Mouse (Mus musculus) adrenal gland, adult 2 months (tissue): ENCODE measurements around the gene Gm5458. TPM values are rescaled to one million over a fixed set of nuclear protein-coding genes. Genes with fewer than 3 reads are reported as not detected.
"Not testable (repeated sequence)": the region's sequence is repeated elsewhere in the genome, so short reads cannot be mapped to it uniquely, and the experiment has no call there.

ENCODE experiments used
- DNase-seq: peaks from one replicate; pipeline ENCODE4 v3.0.0; 2021
- long read RNA-seq: library from polyadenylated mRNA; stranded (forward); transcript quantifications from one replicate; pipeline ENCODE4 v2.0.0, GENCODE M21; 2021
- polyA plus RNA-seq: library from polyadenylated mRNA; depleted of rRNA; stranded (reverse); fragments of >200 nt; gene quantifications from 2 replicates; pipeline ENCODE4 v1.2.3, GENCODE M21; 2012; rRNA removed
- total RNA-seq, 2 experiments: library from RNA; stranded (reverse); gene quantifications; 2 replicates each; pipeline ENCODE4 v1.2.3; 2021

The Gm5458 gene
- total RNA-seq: not detected
- not detected in 2 replicates for polyA plus RNA-seq
- long read RNA-seq: 0 reads

DNA sequence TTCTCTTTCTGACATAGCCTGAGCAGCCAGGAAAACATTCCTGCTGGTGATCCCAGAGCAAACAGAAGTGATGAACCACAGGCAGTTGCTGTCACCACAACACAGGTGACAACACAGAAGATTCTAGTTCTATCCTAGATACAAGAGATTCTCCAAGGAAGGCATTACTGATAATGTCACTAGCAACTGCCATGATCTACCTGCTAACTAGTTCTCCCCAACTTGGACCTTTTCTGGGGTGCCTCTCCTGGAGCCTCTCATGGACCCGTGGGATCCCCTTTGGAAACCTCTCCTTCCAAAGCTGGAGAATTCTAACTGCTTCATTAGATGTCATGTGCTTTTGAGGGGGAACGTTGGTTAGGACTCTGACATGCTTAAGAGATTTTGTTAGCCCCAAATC, at the start of gene Gm5458:
Gene Gm5458 (minus strand): TSS at position 101 of the 400 bp plus-strand sequence.
- DNase-seq: not testable (repeated sequence)

DNA sequence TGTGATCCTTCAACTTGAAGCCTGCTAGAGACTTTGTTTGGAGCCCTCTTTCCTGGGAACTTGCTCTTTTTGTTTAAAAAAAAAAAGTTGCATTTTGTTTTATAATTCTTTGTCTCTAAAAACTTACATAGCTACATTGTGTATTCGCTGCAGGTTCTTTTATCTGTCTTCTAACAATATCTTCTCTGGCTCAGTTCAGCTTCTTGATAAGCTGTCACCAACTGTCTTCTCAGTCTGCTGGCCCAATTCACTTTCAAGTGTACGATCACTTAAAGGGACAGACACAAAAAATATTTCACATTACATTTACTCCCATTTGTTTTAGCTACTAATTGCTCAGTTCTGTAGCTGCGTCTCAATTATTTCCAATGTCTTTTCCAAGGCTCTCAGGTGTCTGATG, 43.9 kb upstream of the Gm5458 start:
- DNase-seq: no peak

DNA sequence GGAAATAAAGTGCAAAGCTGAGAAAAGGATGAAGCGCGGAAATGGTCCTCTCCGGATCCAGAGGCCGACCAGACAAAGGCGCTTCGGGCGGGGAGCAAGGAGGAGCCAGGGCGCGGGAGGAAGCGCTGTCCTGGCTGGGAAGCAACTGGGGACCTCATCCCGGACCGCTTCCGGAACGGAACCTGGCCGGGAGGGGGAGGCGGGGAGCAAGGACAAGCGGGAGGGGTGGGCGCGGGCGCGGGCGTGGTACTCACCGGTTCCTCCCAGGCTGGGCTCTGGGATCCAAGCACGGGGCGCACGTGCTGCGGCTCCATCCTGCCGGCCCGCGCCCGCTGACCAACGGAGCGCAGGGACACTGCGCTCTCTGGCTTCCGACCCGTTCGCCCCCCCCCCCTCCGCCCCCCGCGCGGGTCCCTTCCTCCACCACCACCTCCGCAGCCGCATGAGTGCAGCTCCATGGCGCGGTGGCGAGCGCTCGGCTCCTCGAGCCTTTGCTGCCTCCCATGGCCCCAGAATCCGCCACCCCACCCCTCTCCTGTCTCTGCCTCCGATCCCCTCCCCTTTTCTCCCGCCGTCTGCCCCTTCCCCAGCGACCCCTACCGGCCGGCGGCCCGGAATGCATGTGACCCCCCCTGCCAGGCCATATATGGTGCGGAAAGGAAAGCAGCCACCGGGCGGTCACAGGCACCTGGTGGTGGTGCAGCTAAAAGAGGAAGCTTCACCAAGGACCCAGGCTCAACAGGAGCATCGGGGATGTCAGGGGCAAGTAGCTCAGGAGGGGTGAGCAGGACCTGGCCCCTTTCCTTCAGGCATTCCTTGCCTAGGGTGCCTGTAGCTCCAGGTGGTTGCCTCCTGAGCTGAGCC, 17.3 kb downstream of the Gm5458 start, which contains the start of gene Gm2237:
Gene Gm2237 (minus strand): TSS at position 332 of the 864 bp plus-strand sequence.
- peak; percentile 57 for DNase-seq

DNA sequence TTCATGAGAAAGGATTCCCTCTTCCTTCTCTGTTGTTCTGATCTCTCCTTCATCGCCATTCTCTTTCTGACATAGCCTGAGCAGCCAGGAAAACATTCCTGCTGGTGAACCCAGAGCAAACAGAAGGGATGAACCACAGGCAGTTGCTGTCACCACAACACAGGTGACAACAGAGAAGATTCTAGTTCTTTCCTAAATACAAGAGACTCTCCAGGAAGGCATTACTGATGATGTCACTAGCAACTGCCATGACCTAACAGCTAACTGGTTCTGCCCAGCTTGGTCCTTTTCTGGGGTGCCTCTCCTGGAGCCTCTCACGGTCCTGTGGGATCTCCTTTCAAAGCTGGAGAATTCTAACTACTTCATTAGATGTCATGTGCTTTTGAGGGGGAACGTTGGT, 52.5 kb downstream of the Gm5458 start, which contains the start of gene Gm2244:
Gene Gm2244 (minus strand): TSS at position 101 of the 400 bp plus-strand sequence.
- DNase-seq: not testable (repeated sequence)

Other genes starting within 250 kb of the Gm5458 start
- not detected for gene Gm21738, start 183.7 kb downstream of the Gm5458 start, total RNA-seq
- gene Gm21738, start 183.7 kb downstream of the Gm5458 start, polyA plus RNA-seq: not detected in 2 replicates
- not detected for gene Gm2244, start 52.6 kb downstream of the Gm5458 start, total RNA-seq
- not detected in 2 replicates for gene Gm2244, start 52.6 kb downstream of the Gm5458 start, polyA plus RNA-seq
- under 1 TPM; 0.61 to 0.69 TPM for gene Gm2237, start 17.4 kb downstream of the Gm5458 start, total RNA-seq
- gene Gm2237, start 17.4 kb downstream of the Gm5458 start, polyA plus RNA-seq: 0.06 and 0.17 TPM in 2 replicates
- gene Nid2, start 148.7 kb upstream of the Gm5458 start, total RNA-seq: 10 to 100 TPM; 10.8 to 14.9 TPM
- gene Nid2, start 148.7 kb upstream of the Gm5458 start, polyA plus RNA-seq: 13.4 and 16.6 TPM in 2 replicates
- 10 to 100 TPM; 75.4 to 84.4 TPM for gene Rtraf, start 221.2 kb upstream of the Gm5458 start, total RNA-seq
- gene Rtraf, start 221.2 kb upstream of the Gm5458 start, polyA plus RNA-seq: 7.3 and 12.6 TPM in 2 replicates